Mouse (Mus musculus): ENCODE results near the gene Katnal1. TPM values are rescaled to one million over a fixed set of nuclear protein-coding genes. Genes with fewer than 3 reads are reported as not detected.

The Katnal1 gene
- total RNA-seq, 2 experiments from 2014 or later = 4.3 to 5.0 TPM

- intact Hi-C loops (cut with DNase I) = no loop called here
- no peak for DNase-seq
Observed at GRCm38 (mm10) chr5:148822772-148823171, 106.3 kb downstream of the Katnal1 start.

Other genes starting within 250 kb of the Katnal1 start
- 1 to 10 TPM; 1.4 to 2.5 TPM for gene Gm42791, start 65.8 kb upstream of the Katnal1 start, total RNA-seq (2021)